Mouse (Mus musculus) forelimb bud, embryonic 11.5 days (tissue): ENCODE data around the gene Thrsp.

Experiments used
- DNase-seq: peaks from one replicate; pipeline ENCODE4 v3.0.0-alpha.2; 2012; ENCODE audit warnings: low read depth, low spot score

Thrsp gene

DNA sequence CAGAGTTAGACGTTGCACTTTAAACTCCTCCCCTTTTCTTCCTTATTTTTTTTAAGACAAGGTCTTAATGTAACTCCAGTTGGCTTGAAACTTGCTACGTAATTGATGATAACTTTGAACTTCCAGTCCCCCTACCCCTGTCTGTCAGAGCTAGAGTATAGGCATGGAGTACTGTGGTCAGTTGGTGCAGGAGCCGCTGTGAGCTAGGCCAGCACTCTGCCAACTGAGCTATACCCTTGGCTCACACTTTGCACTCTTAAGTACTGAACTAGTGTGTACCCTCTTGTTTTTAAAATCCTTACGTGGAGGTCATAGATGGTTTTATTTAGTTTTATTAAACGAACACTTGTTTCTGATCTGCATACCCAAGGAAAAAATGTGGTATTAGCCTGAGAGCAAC lies 38.2 kb downstream of the Thrsp start:
- DNase-seq: no peak

DNA sequence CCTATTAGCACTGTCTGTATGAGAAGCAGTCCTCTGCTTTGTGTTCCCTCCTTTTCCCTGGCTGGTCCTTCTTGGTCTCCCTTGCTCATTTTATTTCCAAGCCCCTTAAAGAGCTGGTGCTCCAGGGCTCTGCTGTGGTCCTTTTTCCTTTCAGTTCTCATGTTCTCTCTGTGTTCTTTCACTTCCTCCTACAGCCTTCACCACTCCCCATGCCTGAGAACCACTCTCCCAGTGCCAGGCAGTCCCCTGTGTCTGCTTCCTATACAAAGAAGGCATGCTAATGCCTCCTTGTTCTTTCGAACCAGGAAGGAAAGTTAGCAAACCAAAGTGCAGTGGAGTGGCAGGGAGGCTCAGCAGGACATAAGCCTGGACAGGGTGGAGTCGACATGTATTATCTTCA lies 41.6 kb downstream of the Thrsp start:
- DNase-seq: no peak

DNA sequence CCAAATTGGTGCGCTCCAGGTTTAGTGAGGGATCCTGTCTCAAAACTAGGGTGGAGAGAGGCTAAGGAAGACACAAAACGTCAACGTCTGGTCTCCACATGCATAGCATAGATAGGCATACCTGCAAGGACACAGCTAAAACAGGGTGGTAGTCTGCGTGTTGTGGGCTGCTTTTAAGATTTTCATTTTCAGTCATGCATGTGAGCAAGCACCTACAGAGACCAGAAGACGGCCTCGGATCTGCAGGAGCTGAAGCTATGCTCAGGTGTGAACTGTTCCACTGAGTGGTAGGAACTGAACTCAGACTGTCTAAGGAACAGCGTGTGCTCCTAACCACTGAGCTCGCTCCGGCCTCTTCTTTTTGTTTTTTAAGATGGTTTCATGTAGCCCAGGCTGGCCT lies 42.4 kb downstream of the Thrsp start:
- no peak for DNase-seq

GRCm38 (mm10) chr7:97365887-97366286 lies 51.6 kb downstream of the Thrsp start:
- DNase-seq: no peak
